Mouse (Mus musculus) adrenal gland, postnatal 25 days (tissue): ENCODE measurements around the gene Tspan5. TPM values are rescaled to one million over a fixed set of nuclear protein-coding genes. Genes with fewer than 3 reads are reported as not detected.

ENCODE experiments used
- DNase-seq: peaks from one replicate; pipeline ENCODE4 v3.0.0; 2021; ENCODE audit warnings: mixed read lengths
- total RNA-seq: library from RNA; stranded (reverse); gene quantifications from 2 replicates; pipeline ENCODE4 v1.2.3, GENCODE M21; 2021

The Tspan5 gene
- total RNA-seq, 1 experiment from 2014 or later, result 50.1 TPM

DNA sequence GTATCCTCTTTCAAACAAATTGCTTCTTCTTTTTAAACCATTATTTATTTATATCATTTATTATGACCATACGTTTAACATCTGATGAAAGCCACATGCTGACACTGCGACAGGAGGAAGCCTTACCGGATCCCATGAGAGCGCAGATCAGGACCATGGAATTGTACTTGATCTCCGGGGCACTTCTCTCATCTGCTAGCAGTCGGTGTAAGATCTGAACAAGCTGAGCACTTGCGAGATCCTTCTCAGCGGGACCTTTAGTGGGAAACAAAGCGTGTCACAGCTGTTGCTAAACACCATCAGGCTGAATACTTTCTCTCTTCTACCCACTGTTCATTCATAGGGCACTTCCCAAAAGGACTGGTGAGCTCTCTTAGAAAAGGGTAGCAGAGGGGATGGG is 199.6 kb downstream of the Tspan5 start:
- no peak for DNase-seq

DNA sequence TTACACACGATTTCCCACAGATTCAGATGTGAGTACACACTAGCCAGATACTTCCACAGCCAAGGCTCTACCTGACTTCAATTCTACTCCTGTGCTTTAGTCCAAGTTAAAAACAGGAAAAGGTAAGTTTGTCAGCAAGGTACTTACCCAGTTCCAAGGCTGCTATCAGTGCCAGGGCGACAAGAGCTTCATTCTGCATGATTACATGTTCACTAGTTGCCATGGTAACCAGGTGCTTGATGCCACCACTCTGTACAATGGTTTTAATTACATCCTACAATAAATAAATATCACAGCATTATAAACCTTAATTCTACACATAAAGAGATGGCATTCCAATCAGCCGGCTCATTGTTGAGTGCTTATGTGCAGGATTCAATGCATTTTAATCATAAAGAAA is 203.5 kb downstream of the Tspan5 start:
- DNase-seq, result no peak

DNA sequence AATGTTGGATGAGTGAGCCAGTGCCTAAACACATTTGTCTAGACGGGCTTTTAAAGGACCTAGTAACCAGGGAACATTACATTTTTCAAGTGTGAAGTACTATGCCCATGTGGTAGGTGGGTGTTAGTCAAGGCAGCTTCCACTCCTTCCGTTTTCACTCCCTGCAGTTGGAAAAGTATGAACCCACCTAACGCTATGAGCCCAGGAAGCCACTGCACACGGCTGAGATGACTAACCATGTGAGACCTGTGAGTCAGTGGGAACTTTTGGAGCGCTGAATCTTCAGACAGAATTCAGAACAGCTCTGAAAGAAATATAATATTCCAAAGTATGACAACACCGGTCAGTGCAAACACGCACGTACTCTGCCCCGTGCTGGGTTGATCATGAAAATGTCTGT is 207.1 kb downstream of the Tspan5 start:
- no peak for DNase-seq

DNA sequence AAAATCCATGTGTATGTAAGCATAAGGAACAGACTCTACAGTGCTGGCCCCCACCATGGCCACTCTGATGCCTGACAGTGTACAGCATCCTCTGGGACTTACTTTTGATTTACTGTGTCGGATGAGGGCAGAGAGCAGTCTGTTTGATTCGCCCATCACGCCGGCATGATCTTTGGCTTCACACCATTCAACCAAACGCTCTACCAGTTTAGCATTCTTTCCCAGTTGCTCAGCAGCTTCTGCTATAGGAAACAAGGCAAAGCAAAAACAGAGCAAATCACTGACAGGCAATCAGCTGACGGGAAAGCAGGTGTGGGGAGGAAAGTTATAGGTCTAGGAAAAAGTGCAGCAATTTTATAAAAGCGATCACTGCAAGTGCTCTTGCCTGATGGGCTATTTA is 213.2 kb downstream of the Tspan5 start:
- DNase-seq, result no peak

Other genes with a start within 250 kb of the Tspan5 start
- 168 and 178 TPM in 2 replicates for gene Eif4e, start 216.0 kb upstream of the Tspan5 start, total RNA-seq